Mouse (Mus musculus) ES-Bruce4 (cell line): ENCODE data around the gene Clec12b. TPM values are rescaled to one million over a fixed set of nuclear protein-coding genes. Genes with fewer than 3 reads are reported as not detected.

Experiments
- H3K27ac ChIP-seq: 2 replicates; pipeline ENCODE4 v1.5.1; 2012; ENCODE audit warnings: low read length, inconsistent platforms; ENCODE audit not compliant: insufficient read depth
- H3K27me3 ChIP-seq: 2 replicates; pipeline ENCODE4 v1.6.1; 2012; ENCODE audit warnings: mild to moderate bottlenecking, low read length, inconsistent platforms; ENCODE audit not compliant: control insufficient read depth, poor library complexity, insufficient read depth, severe bottlenecking
- H3K36me3 ChIP-seq: 2 replicates; pipeline ENCODE4 v1.6.1; 2012; ENCODE audit warnings: inconsistent platforms, mild to moderate bottlenecking, low read length, moderate library complexity; ENCODE audit not compliant: control insufficient read depth, poor library complexity, insufficient read depth, severe bottlenecking
- H3K4me1 ChIP-seq: one replicate; pipeline ENCODE4 v1.8.1; 2011; ENCODE audit warnings: low read length; ENCODE audit not compliant: control insufficient read depth, insufficient read depth
- H3K4me3 ChIP-seq: 2 replicates; pipeline ENCODE4 v1.5.1; 2011; ENCODE audit warnings: low read depth, mild to moderate bottlenecking, low read length
- H3K9ac ChIP-seq: 2 replicates; pipeline ENCODE4 v1.6.1; 2012; ENCODE audit warnings: low read depth, mild to moderate bottlenecking, inconsistent platforms; ENCODE audit not compliant: poor library complexity, severe bottlenecking
- H3K9me3 ChIP-seq: replicated peaks from 2 replicates; pipeline ENCODE4 v1.6.1; 2012; ENCODE audit warnings: mild to moderate bottlenecking, low read length, inconsistent platforms; ENCODE audit not compliant: control insufficient read depth, poor library complexity, insufficient read depth, severe bottlenecking
- CTCF ChIP-seq: IDR thresholded peaks from one replicate; pipeline ENCODE4 v1.8.1; 2011; ENCODE audit warnings: low read depth, low read length
- EP300 ChIP-seq: IDR thresholded peaks from 2 replicates; pipeline ENCODE4 v1.6.1; 2011; ENCODE audit warnings: low read depth, low read length; ENCODE audit not compliant: insufficient read depth
- POLR2A ChIP-seq: IDR thresholded peaks from one replicate; pipeline ENCODE4 v1.8.1; 2011; ENCODE audit warnings: low read length; ENCODE audit not compliant: insufficient read depth
- polyA plus RNA-seq: library from polyadenylated mRNA; stranded (reverse); fragments of >200 nt; gene quantifications from 2 replicates; pipeline ENCODE4 v1.2.4, GENCODE M21; 2011; ENCODE audit warnings: low read depth; ENCODE audit not compliant: missing spikeins, insufficient read depth, insufficient read length

Clec12b gene
- polyA plus RNA-seq, 1 experiment = not detected

- no peak overlapping the region for H3K4me3 ChIP-seq
- no peak for TF ChIP-seq EP300
- TF ChIP-seq POLR2A = no peak
- no peak for TF ChIP-seq CTCF
- no peaks in the 10 kb centered on the region for H3K9me3 ChIP-seq
- no peak overlapping the region for H3K27ac ChIP-seq
- H3K9ac ChIP-seq = no peak overlapping the region
- H3K27me3 ChIP-seq = no peaks in the 10 kb centered on the region
- no peaks in the 10 kb centered on the region for H3K36me3 ChIP-seq
- H3K4me1 ChIP-seq = no peaks in the 10 kb centered on the region
Observed at GRCm38 (mm10) chr6:129423040-129423733, 37.5 kb upstream of the Clec12b start.

- Histone ChIP-seq H3K4me3 (no peak overlapping the region), H3K9ac (no peak overlapping the region), H3K9me3 (no peaks in the 10 kb centered on the region), H3K27ac (no peak overlapping the region), H3K4me1 (no peaks in the 10 kb centered on the region), H3K27me3 (no peaks in the 10 kb centered on the region), H3K36me3 (no peaks in the 10 kb centered on the region)
- no peak for TF ChIP-seq CTCF
- no peak for TF ChIP-seq EP300
- TF ChIP-seq POLR2A = no peak
Observed at GRCm38 (mm10) chr6:129422311-129422710, 36.6 kb upstream of the Clec12b start.

- TF ChIP-seq POLR2A = no peak
- TF ChIP-seq EP300 = no peak
- TF ChIP-seq CTCF = no peak
- Histone ChIP-seq H3K9me3 (no peaks in the 10 kb centered on the region), H3K27me3 (no peaks in the 10 kb centered on the region), H3K4me1 (no peaks in the 10 kb centered on the region), H3K4me3 (no peak overlapping the region), H3K9ac (no peak overlapping the region), H3K27ac (no peak overlapping the region), H3K36me3 (no peaks in the 10 kb centered on the region)
Observed at GRCm38 (mm10) chr6:129414177-129414576, 28.5 kb upstream of the Clec12b start.

- Histone ChIP-seq H3K4me3 (no peak within 1 kb of the TSS), H3K27ac (no peak within 1 kb of the TSS), H3K36me3 (no peaks in the 10 kb centered on the region), H3K27me3 (no peaks in the 10 kb centered on the region), H3K4me1 (no peaks in the 10 kb centered on the region), H3K9me3 (no peaks in the 10 kb centered on the region), H3K9ac (no peak within 1 kb of the TSS)
- TF ChIP-seq CTCF (no peak), POLR2A (no peak), EP300 (no peak)
Observed at GRCm38 (mm10) chr6:129408562-129408961, 22.9 kb upstream of the Clec12b start, which contains the start of gene Clec9a. Gene Clec9a (plus strand): TSS chr6:129408862.

GRCm38 (mm10) chr6:129407324-129407723, 21.6 kb upstream of the Clec12b start:
- Histone ChIP-seq H3K27ac (no peak overlapping the region), H3K9me3 (no peaks in the 10 kb centered on the region), H3K4me3 (no peak overlapping the region), H3K4me1 (no peaks in the 10 kb centered on the region), H3K36me3 (no peaks in the 10 kb centered on the region), H3K27me3 (no peaks in the 10 kb centered on the region), H3K9ac (no peak overlapping the region)
- TF ChIP-seq EP300 = no peak

GRCm38 (mm10) chr6:129405999-129406398, 20.3 kb upstream of the Clec12b start:
- H3K4me1 ChIP-seq = no peaks in the 10 kb centered on the region
- no peaks in the 10 kb centered on the region for H3K27me3 ChIP-seq
- H3K9ac ChIP-seq = no peak overlapping the region
- no peak overlapping the region for H3K4me3 ChIP-seq
- H3K36me3 ChIP-seq = no peaks in the 10 kb centered on the region
- TF ChIP-seq POLR2A (no peak), CTCF (no peak), EP300 (no peak)
- no peaks in the 10 kb centered on the region for H3K9me3 ChIP-seq
- H3K27ac ChIP-seq = no peak overlapping the region
